In the genomic region with DNA sequence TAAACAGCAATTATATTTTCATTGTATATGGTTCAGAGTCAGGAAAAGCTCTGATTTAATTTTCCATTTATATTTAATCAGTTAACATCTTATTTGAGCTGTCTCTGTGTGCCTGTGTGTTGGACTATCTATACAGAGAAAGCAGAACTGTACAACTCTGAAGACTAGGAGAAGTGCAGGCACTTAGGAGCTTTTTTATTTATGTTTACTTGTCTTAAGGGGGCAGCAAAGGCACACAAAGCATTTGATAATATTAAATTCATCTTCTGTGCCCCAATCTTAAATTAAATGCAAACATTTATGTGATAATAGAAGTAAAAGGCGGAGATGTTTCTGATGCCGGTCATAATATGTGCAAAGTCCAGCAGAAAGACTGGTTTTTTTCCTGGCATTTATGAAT, we compare ENCODE assay signal across 13 mouse cellular contexts.
A peak's percentile ranks its signal among the peaks of the same experiment; 100 is the strongest.
DNase-seq lines count a peak whose midpoint lies in the region; ATAC-seq and TF ChIP-seq lines count a peak whose summit lies in the region.
"Had no signal": no experiment of that assay in that cellular context is flagged by ENCODE, and none has a peak within 500 bp of the region (broad histone marks: within the 10 kb centered on the region; RNA-seq: fewer than 3 reads in every experiment).

No protein-coding gene starts in this region.

- H3K4me2 ChIP-seq in forebrain, embryonic 13.5 days, result no peak overlapping the region
- H3K4me2 ChIP-seq in forebrain, embryonic 11.5 days (ENCODE audit: low read depth, low read length, severe bottlenecking), result no peak overlapping the region

- H3K4me3 ChIP-seq in forebrain, embryonic 13.5 days, result no peak overlapping the region
- no peak overlapping the region for H3K4me3 ChIP-seq in forebrain, embryonic 11.5 days (ENCODE audit: low read depth, low read length)
- no peak overlapping the region for H3K4me3 ChIP-seq in left cerebral cortex, adult 2 months
- H3K4me3 ChIP-seq: hindbrain, embryonic 10.5 days had no signal

- no peaks in the 10 kb centered on the region for H3K4me1 ChIP-seq in forebrain, embryonic 13.5 days
- H3K4me1 ChIP-seq in forebrain, embryonic 11.5 days (replicated peaks; ENCODE audit: control insufficient read depth, insufficient read depth, low read length), result no peaks in the 10 kb centered on the region
- H3K4me1 ChIP-seq: hindbrain, embryonic 10.5 days had no signal

- intact Hi-C loops in left cerebral cortex, adult 2 months (cut with DNase I), result no loop called here

- WGBS in forebrain, embryonic 13.5 days, result 69% methylated on average over 2 of the region's 2 CpGs
- WGBS in forebrain, embryonic 11.5 days, result 86% methylated on average over 2 of the region's 2 CpGs

- H3K27me3 ChIP-seq in forebrain, embryonic 13.5 days, result no peaks in the 10 kb centered on the region
- no peaks in the 10 kb centered on the region for H3K27me3 ChIP-seq in forebrain, embryonic 11.5 days (ENCODE audit: control insufficient read depth, insufficient read depth, low read length)

- H3K9me3 ChIP-seq in forebrain, embryonic 13.5 days (replicated peaks), result no peaks in the 10 kb centered on the region
- no peaks in the 10 kb centered on the region for H3K9me3 ChIP-seq in forebrain, embryonic 11.5 days (ENCODE audit: control insufficient read depth, low read length)
- H3K9me3 ChIP-seq: hindbrain, embryonic 10.5 days had no signal

- H3K36me3 ChIP-seq in forebrain, embryonic 13.5 days (ENCODE audit: poor library complexity, severe bottlenecking), result no peaks in the 10 kb centered on the region
- H3K36me3 ChIP-seq in forebrain, embryonic 11.5 days (ENCODE audit: control insufficient read depth, insufficient read depth, low read length), result no peaks in the 10 kb centered on the region
- H3K36me3 ChIP-seq: hindbrain, embryonic 10.5 days had no signal

- DNase-seq in forebrain, embryonic 11.5 days (ENCODE audit: low spot score), result no peak
- no peak for DNase-seq in left cerebral cortex, adult 2 months (ENCODE audit: extremely low spot score in 1 of 2, low spot score in 2 of 2)
- no peak for DNase-seq in left cerebral cortex, adult 8-10 months (ENCODE audit: low spot score in 2 of 2)
- peak; percentile 15 for DNase-seq in MEL-GATA-1-ER (ENCODE audit: extremely low read depth, low read depth)
- DNase-seq in retina, embryonic 14.5 days (ENCODE audit: low spot score), result peak; percentile 21
- no peak for DNase-seq in kidney, postnatal 25 days
- DNase-seq in urinary bladder, postnatal 25 days (ENCODE audit: low spot score), result no peak
- DNase-seq: adrenal gland, postnatal 36 days; cerebellum, adult 11 months; gastrocnemius, postnatal 10 days; kidney, adult 8-10 months had no signal

- 0 out of 2 replicates have a peak, but pooled peaks have one; percentile 50 for ATAC-seq in forebrain, embryonic 13.5 days
- no peak for ATAC-seq in forebrain, embryonic 11.5 days (replicated peaks; ENCODE audit: low FRiP score)

- H3K9ac ChIP-seq in forebrain, embryonic 13.5 days, result no peak overlapping the region
- H3K9ac ChIP-seq in forebrain, embryonic 11.5 days (ENCODE audit: low read length), result no peak overlapping the region

- peak; percentile 30 for TF ChIP-seq CTCF in left cerebral cortex, adult 2 months (IDR thresholded peaks at IDR 0.05)

- no peak overlapping the region for H3K27ac ChIP-seq in forebrain, embryonic 13.5 days
- no peak overlapping the region for H3K27ac ChIP-seq in forebrain, embryonic 11.5 days (ENCODE audit: low read depth, low read length)
- no peak overlapping the region for H3K27ac ChIP-seq in left cerebral cortex, adult 2 months
- H3K27ac ChIP-seq: hindbrain, embryonic 10.5 days had no signal

Comparison
In these comparisons a context has a peak if more than half of its experiments do, and no peak if none do; other contexts are left out.
1. DNase-seq: peak in MEL-GATA-1-ER (single experiment) and retina, embryonic 14.5 days (single experiment); none in forebrain, embryonic 11.5 days (single experiment), left cerebral cortex, adult 2 months (0 of 2), left cerebral cortex, adult 8-10 months (0 of 2), kidney, postnatal 25 days (0 of 2) and urinary bladder, postnatal 25 days (single experiment).